In genomic region chr11:100761547-100762045, GRCm38 (mm10) we compare ENCODE assay signal across 8 mouse cellular contexts. TPM values are rescaled to one million over a fixed set of nuclear protein-coding genes. Genes with fewer than 3 reads are reported as not detected.
DNase-seq lines count a peak whose midpoint lies in the region; ATAC-seq and TF ChIP-seq lines count a peak whose summit lies in the region.

No protein-coding gene starts in this region.

- no peak for ATAC-seq in embryonic facial prominence, embryonic 15.5 days (ENCODE audit: insufficient number of reproducible peaks, low FRiP score, low TSS enrichment, low read depth)
- ATAC-seq in limb, embryonic 14.5 days (ENCODE audit: low FRiP score, low read depth): no peak
- peak; percentile 51 for ATAC-seq in midbrain, embryonic 16.5 days

- H3K4me2 ChIP-seq in embryonic facial prominence, embryonic 15.5 days (replicated peaks): peak overlapping the region; percentile 68
- peak overlapping the region; percentile 47 for H3K4me2 ChIP-seq in limb, embryonic 14.5 days (replicated peaks; ENCODE audit: low read depth, low read length, severe bottlenecking)
- H3K4me2 ChIP-seq in midbrain, embryonic 16.5 days (ENCODE audit: low read length): peak overlapping the region; percentile 56

- H3K9ac ChIP-seq in embryonic facial prominence, embryonic 15.5 days: peak overlapping the region; percentile 1; the same call in 1 of the 2 replicates
- peak overlapping the region; percentile 29; the same call in 1 of the 2 replicates for H3K9ac ChIP-seq in limb, embryonic 14.5 days (ENCODE audit: low read depth, low read length, severe bottlenecking)
- peak overlapping the region; percentile 62 for H3K9ac ChIP-seq in midbrain, embryonic 16.5 days (ENCODE audit: low read depth, low read length)

- no peaks in the 10 kb centered on the region for H3K9me3 ChIP-seq in embryonic facial prominence, embryonic 15.5 days (replicated peaks)
- H3K9me3 ChIP-seq in limb, embryonic 14.5 days (ENCODE audit: control insufficient read depth, low read length): no peaks in the 10 kb centered on the region
- H3K9me3 ChIP-seq in midbrain, embryonic 16.5 days (replicated peaks; ENCODE audit: control insufficient read depth, low read length, poor library complexity, severe bottlenecking): no peaks in the 10 kb centered on the region

- H3K36me3 ChIP-seq in embryonic facial prominence, embryonic 15.5 days: 0 out of 2 replicates have a peak, but pooled peaks cover 4% of the 10 kb centered on the region
- no peaks in the 10 kb centered on the region for H3K36me3 ChIP-seq in limb, embryonic 14.5 days (ENCODE audit: control insufficient read depth, insufficient read depth, low read length)
- peaks cover 2% of the 10 kb centered on the region; the same call in 1 of the 2 replicates for H3K36me3 ChIP-seq in midbrain, embryonic 16.5 days (ENCODE audit: control insufficient read depth, insufficient read depth, low read length)

- peak overlapping the region; percentile 63 for H3K4me3 ChIP-seq in bone marrow, adult 2 months (replicated peaks; ENCODE audit: control insufficient read depth, low read depth, low read length)
- peak overlapping the region; percentile 44 for H3K4me3 ChIP-seq in embryonic facial prominence, embryonic 15.5 days (replicated peaks)
- H3K4me3 ChIP-seq in limb, embryonic 14.5 days (replicated peaks; ENCODE audit: low read length): peak overlapping the region; percentile 27
- H3K4me3 ChIP-seq in midbrain, embryonic 16.5 days (ENCODE audit: low read depth, low read length): peak overlapping the region; percentile 39

- TF ChIP-seq POLR2A in bone marrow, adult 2 months (IDR thresholded peaks at IDR 0.05; ENCODE audit: borderline replicate concordance, control insufficient read depth, low read depth, low read length): peak; percentile 56; the same call in 1 of the 2 replicates
- no peak for TF ChIP-seq POLR2A in limb, embryonic 14.5 days (IDR thresholded peaks at IDR 0.05; ENCODE audit: borderline replicate concordance, extremely low read depth, insufficient read depth, insufficient read length)

- peak; percentile 75 for TF ChIP-seq CTCF in bone marrow, adult 2 months (IDR thresholded peaks at IDR 0.05; ENCODE audit: control insufficient read depth, insufficient read depth, low read length)

- H3K27me3 ChIP-seq in embryonic facial prominence, embryonic 15.5 days: peaks cover 36% of the 10 kb centered on the region
- H3K27me3 ChIP-seq in limb, embryonic 14.5 days (ENCODE audit: control insufficient read depth, insufficient read depth, low read length): peaks cover 42% of the 10 kb centered on the region
- no peaks in the 10 kb centered on the region for H3K27me3 ChIP-seq in midbrain, embryonic 16.5 days (ENCODE audit: control insufficient read depth, insufficient read depth, low read depth, low read length)

- DNase-seq in A20 (ENCODE audit: low read depth, low spot score): peak; percentile 80
- peak; percentile 86 for DNase-seq in heart, adult 9 months (ENCODE audit: low spot score in 2 of 2)
- DNase-seq in kidney, adult 9 months: peak; percentile 88
- DNase-seq in limb, embryonic 14.5 days (ENCODE audit: low spot score): peak; percentile 47
- DNase-seq in spleen, postnatal 10 days (ENCODE audit: low spot score in 2 of 2): peak; percentile 74 to 87

- no peak overlapping the region; the same call in 1 of the 2 replicates for H3K27ac ChIP-seq in bone marrow, adult 2 months (ENCODE audit: control insufficient read depth, insufficient read depth, low read depth, low read length, poor library complexity)
- H3K27ac ChIP-seq in embryonic facial prominence, embryonic 15.5 days (replicated peaks): no peak overlapping the region
- H3K27ac ChIP-seq in limb, embryonic 14.5 days (replicated peaks; ENCODE audit: low read depth, low read length): no peak overlapping the region
- peak overlapping the region; percentile 3 for H3K27ac ChIP-seq in midbrain, embryonic 16.5 days (ENCODE audit: low read length)

- peaks cover 1% of the 10 kb centered on the region; the same call in 1 of the 2 replicates for H3K4me1 ChIP-seq in bone marrow, adult 2 months (ENCODE audit: control insufficient read depth, insufficient read depth, low read length)
- H3K4me1 ChIP-seq in embryonic facial prominence, embryonic 15.5 days: peaks cover 22% of the 10 kb centered on the region
- no peaks in the 10 kb centered on the region for H3K4me1 ChIP-seq in limb, embryonic 14.5 days (ENCODE audit: control insufficient read depth, insufficient read depth, low read length)
- H3K4me1 ChIP-seq in midbrain, embryonic 16.5 days (ENCODE audit: control insufficient read depth, insufficient read depth, low read length): peaks cover 5% of the 10 kb centered on the region

- under 1% methylated on average over 27 of the region's 27 CpGs for WGBS in bone marrow, adult 2 months
- under 1% methylated on average over 27 of the region's 27 CpGs for WGBS in embryonic facial prominence, embryonic 15.5 days
- 1% methylated on average over 26 of the region's 27 CpGs for WGBS in limb, embryonic 14.5 days
- whole genome bisulfite sequencing in midbrain, embryonic 16.5 days: under 1% methylated on average over 27 of the region's 27 CpGs

RNA-seq across cellular contexts. Expression of gene Hcrt, which starts 1.1 kb away (rescaled TPM):
- polyA plus RNA-seq in bone marrow, adult 2 months (2011; ENCODE audit: insufficient read depth, insufficient read length, low replicate concordance, missing spikeins): not detected in 2 replicates
- polyA plus RNA-seq in embryonic facial prominence, embryonic 15.5 days (2015; fragmentation: Nextera tagmentation; extraction: Ambion mirVana): not detected in 2 replicates
- polyA plus RNA-seq in limb, embryonic 14.5 days (2012; rRNA removed): not detected in 2 replicates
- polyA plus RNA-seq in limb, embryonic 14.5 days (2014; fragmentation: Nextera tagmentation; extraction: Ambion mirVana): not detected in 2 replicates
- 2.5 and 4.6 TPM in 2 replicates for polyA plus RNA-seq in midbrain, embryonic 16.5 days (2015; fragmentation: Nextera tagmentation; extraction: Ambion mirVana)

RNA-seq across cellular contexts. Expression of gene Kcnh4, which starts 1.9 kb away (rescaled TPM):
- polyA plus RNA-seq in bone marrow, adult 2 months (2011; ENCODE audit: insufficient read depth, insufficient read length, low replicate concordance, missing spikeins): not detected in 2 replicates
- 0.64 and 1.1 TPM in 2 replicates for polyA plus RNA-seq in embryonic facial prominence, embryonic 15.5 days (2015; fragmentation: Nextera tagmentation; extraction: Ambion mirVana)
- polyA plus RNA-seq in limb, embryonic 14.5 days (2012; rRNA removed): 0.09 TPM in 2 replicates
- polyA plus RNA-seq in limb, embryonic 14.5 days (2014; fragmentation: Nextera tagmentation; extraction: Ambion mirVana): not detected in 2 replicates
- 11.4 and 12.3 TPM in 2 replicates for polyA plus RNA-seq in midbrain, embryonic 16.5 days (2015; fragmentation: Nextera tagmentation; extraction: Ambion mirVana)

RNA-seq across cellular contexts. Expression of gene Ghdc, which starts 9.2 kb away (rescaled TPM):
- polyA plus RNA-seq in bone marrow, adult 2 months (2011; ENCODE audit: insufficient read depth, insufficient read length, low replicate concordance, missing spikeins): 3.7 and 4.9 TPM in 2 replicates
- 7.2 and 9.2 TPM in 2 replicates for polyA plus RNA-seq in embryonic facial prominence, embryonic 15.5 days (2015; fragmentation: Nextera tagmentation; extraction: Ambion mirVana)
- 12.1 and 14.0 TPM in 2 replicates for polyA plus RNA-seq in limb, embryonic 14.5 days (2012; rRNA removed)
- 3.7 and 5.7 TPM in 2 replicates for polyA plus RNA-seq in limb, embryonic 14.5 days (2014; fragmentation: Nextera tagmentation; extraction: Ambion mirVana)
- polyA plus RNA-seq in midbrain, embryonic 16.5 days (2015; fragmentation: Nextera tagmentation; extraction: Ambion mirVana): 6.8 and 7.5 TPM in 2 replicates

RNA-seq across cellular contexts. Expression of gene Rab5c, which starts 23.6 kb away (rescaled TPM):
- 91.8 and 126 TPM in 2 replicates for polyA plus RNA-seq in bone marrow, adult 2 months (2011; ENCODE audit: insufficient read depth, insufficient read length, low replicate concordance, missing spikeins)
- 31.0 and 33.2 TPM in 2 replicates for polyA plus RNA-seq in embryonic facial prominence, embryonic 15.5 days (2015; fragmentation: Nextera tagmentation; extraction: Ambion mirVana)
- polyA plus RNA-seq in limb, embryonic 14.5 days (2012; rRNA removed): 188 and 227 TPM in 2 replicates
- 73.2 and 75.1 TPM in 2 replicates for polyA plus RNA-seq in limb, embryonic 14.5 days (2014; fragmentation: Nextera tagmentation; extraction: Ambion mirVana)
- polyA plus RNA-seq in midbrain, embryonic 16.5 days (2015; fragmentation: Nextera tagmentation; extraction: Ambion mirVana): 41.1 and 43.3 TPM in 2 replicates

RNA-seq across cellular contexts. Expression of gene Hspb9, which starts 47.9 kb away (rescaled TPM):
- not detected in 2 replicates for polyA plus RNA-seq in bone marrow, adult 2 months (2011; ENCODE audit: insufficient read depth, insufficient read length, low replicate concordance, missing spikeins)
- polyA plus RNA-seq in embryonic facial prominence, embryonic 15.5 days (2015; fragmentation: Nextera tagmentation; extraction: Ambion mirVana): 0.55 TPM in 1 of 2 replicates, not detected in the other
- not detected in 2 replicates for polyA plus RNA-seq in limb, embryonic 14.5 days (2012; rRNA removed)
- polyA plus RNA-seq in limb, embryonic 14.5 days (2014; fragmentation: Nextera tagmentation; extraction: Ambion mirVana): 0.77 TPM in 1 of 2 replicates, not detected in the other
- 0.34 TPM in 1 of 2 replicates, not detected in the other for polyA plus RNA-seq in midbrain, embryonic 16.5 days (2015; fragmentation: Nextera tagmentation; extraction: Ambion mirVana)

Comparison
In these comparisons a context has a peak if more than half of its experiments do, and no peak if none do; other contexts are left out.
1. H3K9ac ChIP-seq: peak in every context shown above with its lines; median percentile 62 in midbrain, embryonic 16.5 days; 29 in limb, embryonic 14.5 days; 1 in embryonic facial prominence, embryonic 15.5 days.